Mouse (Mus musculus) kidney, embryonic 16.5 days (tissue): Measurements from ENCODE around the gene Itih1. TPM values are rescaled to one million over a fixed set of nuclear protein-coding genes. Genes with fewer than 3 reads are reported as not detected.

ENCODE experiments used
- ATAC-seq: fragments of 200-750 bp; cut with Nextera tagmentation; 2 replicates; pipeline ENCODE4 v1.8.0; 2017; ENCODE audit warnings: moderate TSS enrichment; ENCODE audit not compliant: low FRiP score, low TSS enrichment
- H3K27ac ChIP-seq: fragments of 300-500 bp; sonication (generic); 2 replicates; pipeline ENCODE4 v1.5.1; 2014; ENCODE audit warnings: low read length
- H3K27me3 ChIP-seq: fragments of 300-500 bp; sonication (generic); 2 replicates; pipeline ENCODE4 v1.6.1; 2014; ENCODE audit warnings: low read length, control low read depth, mixed read lengths; ENCODE audit not compliant: insufficient read depth
- H3K36me3 ChIP-seq: fragments of 300-500 bp; sonication (generic); 2 replicates; pipeline ENCODE4 v1.6.1; 2014; ENCODE audit warnings: low read length, control low read depth, mixed read lengths; ENCODE audit not compliant: insufficient read depth
- H3K4me1 ChIP-seq: fragments of 300-500 bp; sonication (generic); 2 replicates; pipeline ENCODE4 v1.6.1; 2014; ENCODE audit warnings: low read length, control low read depth, mixed read lengths; ENCODE audit not compliant: insufficient read depth
- H3K4me2 ChIP-seq: fragments of 300-500 bp; sonication (generic); replicated peaks from 2 replicates; pipeline ENCODE4 v1.6.1; 2014; ENCODE audit warnings: low read depth, low read length
- H3K4me3 ChIP-seq: fragments of 300-500 bp; sonication (generic); 2 replicates; pipeline ENCODE4 v1.5.1; 2014; ENCODE audit warnings: mild to moderate bottlenecking, low read length
- H3K9ac ChIP-seq: fragments of 300-500 bp; sonication (generic); replicated peaks from 2 replicates; pipeline ENCODE4 v1.6.1; 2014; ENCODE audit warnings: low read length
- H3K9me3 ChIP-seq: fragments of 300-500 bp; sonication (generic); 2 replicates; pipeline ENCODE4 v1.6.1; 2016; ENCODE audit warnings: low read length, control low read depth
- WGBS: fragments of 180-500 bp; shearing (Covaris S2); extraction: QIAGEN DNeasy Blood & Tissue Kit; methylation state at CpG from one replicate; pipeline ENCODE4 v1.1.7; 2014; 5-methylcytosine and 5-hydroxymethylcytosine counted together
- polyA plus RNA-seq: library from polyadenylated mRNA; unstranded; fragments of >200 nt; fragmentation: Nextera tagmentation; extraction: Ambion mirVana; gene quantifications from 2 replicates; pipeline ENCODE4 v1.2.1, GENCODE M21; 2015

Itih1 gene
- polyA plus RNA-seq, 1 experiment from 2014 or later, result 0.51 TPM

DNA sequence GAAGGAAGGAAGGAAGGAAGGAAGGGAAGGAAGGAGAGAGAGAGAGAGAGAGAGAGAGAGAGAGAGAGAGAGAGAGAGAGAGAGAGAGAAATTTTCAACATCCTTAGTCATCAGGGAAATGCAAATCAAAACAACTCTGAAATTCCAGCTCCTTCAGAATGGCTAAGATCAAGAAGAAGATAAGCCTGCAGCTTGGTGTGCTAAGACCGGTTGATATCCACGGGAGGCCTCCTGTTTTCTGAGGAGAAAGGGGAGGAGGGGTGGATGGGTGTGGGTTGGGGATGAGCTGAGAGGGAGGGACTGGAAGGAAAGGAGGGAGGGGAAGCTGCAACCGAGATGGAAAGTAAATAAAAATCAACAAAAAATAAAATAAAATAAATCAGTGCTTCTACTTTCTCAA, 57.8 kb downstream of the Itih1 start:
- H3K27ac ChIP-seq, result no peak overlapping the region
- no peak for ATAC-seq
- H3K36me3 ChIP-seq, result no peaks in the 10 kb centered on the region
- no peak overlapping the region for H3K4me3 ChIP-seq
- H3K4me2 ChIP-seq, result no peak overlapping the region
- 5% methylated on average over 3 of the region's 3 CpGs for WGBS
- H3K9ac ChIP-seq, result no peak overlapping the region
- H3K9me3 ChIP-seq, result no peaks in the 10 kb centered on the region
- H3K4me1 ChIP-seq, result peaks cover 7% of the 10 kb centered on the region
- H3K27me3 ChIP-seq, result no peaks in the 10 kb centered on the region

DNA sequence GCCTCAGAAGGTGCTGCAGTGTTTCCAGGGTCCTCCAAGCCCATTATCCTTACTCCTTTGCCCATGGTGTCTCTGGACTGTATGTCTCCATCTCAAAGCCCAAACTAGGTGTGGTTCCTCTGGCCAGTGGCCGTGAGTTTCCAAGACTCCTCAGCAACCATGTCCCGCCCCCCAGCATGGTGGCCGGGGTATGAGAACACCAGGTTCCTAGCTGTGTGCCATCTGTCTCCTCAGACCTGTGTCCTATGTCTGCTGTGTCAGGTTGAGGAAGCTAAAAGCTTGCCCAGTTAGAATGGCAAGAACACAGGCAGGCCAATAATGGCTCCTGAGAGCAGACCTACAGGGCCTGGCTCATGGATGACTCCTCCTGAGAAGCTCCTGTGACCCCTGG, 61.4 kb downstream of the Itih1 start:
- Histone ChIP-seq H3K4me2 (no peak overlapping the region), H3K36me3 (no peaks in the 10 kb centered on the region), H3K4me1 (peaks cover 20% of the 10 kb centered on the region), H3K9ac (no peak overlapping the region), H3K9me3 (no peaks in the 10 kb centered on the region), H3K27me3 (no peaks in the 10 kb centered on the region), H3K4me3 (no peak overlapping the region), H3K27ac (no peak overlapping the region)
- ATAC-seq, result no peak
- 93% methylated on average over 3 of the region's 3 CpGs for WGBS

DNA sequence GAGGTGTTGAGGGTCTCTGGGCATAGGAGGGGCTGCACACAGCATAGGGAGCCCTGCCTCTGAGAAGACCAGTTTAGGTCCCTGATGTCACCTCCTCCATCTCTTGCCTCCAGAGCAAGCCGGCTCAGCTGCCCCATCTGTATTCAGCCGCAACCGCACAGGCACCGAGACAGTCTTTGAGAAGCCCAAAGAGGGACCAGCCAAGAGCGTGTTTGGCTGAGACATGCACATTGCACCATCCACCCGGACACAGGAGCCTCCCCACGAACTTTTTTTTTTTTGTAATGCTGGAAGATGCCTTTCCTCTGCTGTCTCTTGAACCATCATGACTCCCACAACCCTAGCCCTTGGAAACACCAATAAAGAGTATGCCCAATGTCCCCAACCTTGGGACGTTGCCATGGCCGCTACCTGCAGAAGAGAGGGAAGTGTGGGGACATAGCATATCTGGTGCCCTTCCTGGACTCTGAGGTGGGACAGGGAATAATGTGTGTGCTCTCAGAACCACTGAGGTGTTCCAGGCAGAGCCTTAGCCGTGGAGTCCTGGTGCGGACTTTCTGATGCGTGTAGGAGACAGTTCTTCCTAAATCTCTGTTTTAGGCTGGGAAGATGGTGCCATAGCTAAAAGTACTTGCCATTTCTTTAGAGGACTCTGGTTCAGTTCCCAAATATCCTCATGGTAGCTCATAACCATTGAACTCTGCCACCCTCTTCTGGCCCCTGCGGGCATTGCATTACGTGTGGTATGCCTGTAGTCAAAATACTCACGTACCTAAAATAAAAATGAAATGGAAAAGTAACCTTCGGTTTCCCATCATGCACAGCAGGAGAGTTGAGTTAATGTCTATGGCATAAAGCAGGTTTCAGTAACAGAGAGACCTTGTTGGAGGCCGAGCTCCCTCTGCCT, 62.0 kb downstream of the Itih1 start:
- no peak for ATAC-seq
- H3K9ac ChIP-seq, result no peak overlapping the region
- no peaks in the 10 kb centered on the region for H3K36me3 ChIP-seq
- H3K9me3 ChIP-seq, result no peaks in the 10 kb centered on the region
- H3K4me3 ChIP-seq, result no peak overlapping the region
- peaks cover 26% of the 10 kb centered on the region for H3K4me1 ChIP-seq
- H3K27ac ChIP-seq, result no peak overlapping the region
- H3K4me2 ChIP-seq, result no peak overlapping the region
- H3K27me3 ChIP-seq, result no peaks in the 10 kb centered on the region
- WGBS, result 83% methylated on average over 17 of the region's 17 CpGs

- 67% methylated on average over 8 of the region's 8 CpGs for WGBS
- no peaks in the 10 kb centered on the region for H3K36me3 ChIP-seq
- no peak for ATAC-seq
- no peak overlapping the region; the same call in 1 of the 2 replicates for H3K4me2 ChIP-seq
- H3K9ac ChIP-seq, result no peak overlapping the region
- no peak overlapping the region for H3K4me3 ChIP-seq
- no peaks in the 10 kb centered on the region for H3K27me3 ChIP-seq
- H3K9me3 ChIP-seq, result no peaks in the 10 kb centered on the region
- H3K27ac ChIP-seq, result no peak overlapping the region
- peaks cover 34% of the 10 kb centered on the region for H3K4me1 ChIP-seq
Measured at GRCm38 (mm10) chr14:30880251-30880650, 62.8 kb downstream of the Itih1 start.

DNA sequence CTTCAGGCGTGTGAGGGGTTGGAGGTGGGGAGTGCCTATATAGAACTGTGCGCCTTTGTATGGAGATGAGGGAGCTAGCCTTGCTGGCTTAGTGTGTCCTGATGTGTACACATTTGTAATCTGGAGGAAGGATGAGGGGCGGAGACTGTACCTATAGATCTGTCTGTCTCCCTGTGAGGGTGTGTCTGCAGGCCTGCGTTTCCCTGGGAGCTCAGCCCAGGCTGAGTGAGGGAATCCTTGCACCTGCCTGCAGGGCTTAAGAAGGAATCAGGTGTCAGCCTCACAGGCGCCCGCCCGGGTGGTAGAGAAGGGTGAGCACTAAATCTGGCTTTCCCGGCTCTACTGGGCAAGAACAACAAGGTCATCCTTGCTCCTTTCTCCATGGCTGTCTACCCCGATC, 63.3 kb downstream of the Itih1 start:
- ATAC-seq, result no peak
- WGBS, result 42% methylated on average over 9 of the region's 9 CpGs

More for the DNA sequence above, 63.3 kb downstream of the Itih1 start:
- H3K4me1 ChIP-seq, result peaks cover 37% of the 10 kb centered on the region
- H3K9me3 ChIP-seq, result no peaks in the 10 kb centered on the region
- peak overlapping the region; percentile 57 for H3K27ac ChIP-seq
- H3K4me2 ChIP-seq, result no peak overlapping the region; the same call in 1 of the 2 replicates
- no peaks in the 10 kb centered on the region for H3K36me3 ChIP-seq
- no peaks in the 10 kb centered on the region for H3K27me3 ChIP-seq
- no peak overlapping the region for H3K9ac ChIP-seq
- no peak overlapping the region for H3K4me3 ChIP-seq

Other genes starting within 250 kb of the Itih1 start
- 13.6 and 14.5 TPM in 2 replicates for gene Sfmbt1, start 228.4 kb downstream of the Itih1 start, polyA plus RNA-seq
- gene Tmem110, start 117.7 kb downstream of the Itih1 start, polyA plus RNA-seq, result 25.1 and 25.7 TPM in 2 replicates
- 4.5 and 5.3 TPM in 2 replicates for gene Mustn1, start 64.1 kb downstream of the Itih1 start, polyA plus RNA-seq
- gene Itih4, start 56.8 kb downstream of the Itih1 start, polyA plus RNA-seq, result 0.27 and 0.59 TPM in 2 replicates
- 1.4 TPM in 2 replicates for gene Itih3, start 19.5 kb downstream of the Itih1 start, polyA plus RNA-seq
- 15.0 and 18.9 TPM in 2 replicates for gene Nek4, start 8.1 kb upstream of the Itih1 start, polyA plus RNA-seq
- gene Glt8d1, start 58.1 kb upstream of the Itih1 start, polyA plus RNA-seq, result 68.8 and 72.7 TPM in 2 replicates
- gene Spcs1, start 58.4 kb upstream of the Itih1 start, polyA plus RNA-seq, result 372 and 375 TPM in 2 replicates
- gene Pbrm1, start 75.8 kb upstream of the Itih1 start, polyA plus RNA-seq, result 126 and 128 TPM in 2 replicates
- 107 and 116 TPM in 2 replicates for gene Gnl3, start 75.9 kb upstream of the Itih1 start, polyA plus RNA-seq
- gene Smim4, start 185.7 kb upstream of the Itih1 start, polyA plus RNA-seq, result 105 and 109 TPM in 2 replicates
- gene Nt5dc2, start 187.8 kb upstream of the Itih1 start, polyA plus RNA-seq, result 350 and 354 TPM in 2 replicates
- 35.2 and 39.8 TPM in 2 replicates for gene Stab1, start 225.4 kb upstream of the Itih1 start, polyA plus RNA-seq